Mouse (Mus musculus): ENCODE measurements around the gene Spc24. TPM values are rescaled to one million over a fixed set of nuclear protein-coding genes. Genes with fewer than 3 reads are reported as not detected.

The Spc24 gene
- 159 and 173 TPM in 2 replicates for polyA plus RNA-seq (2014; fragmentation: Nextera tagmentation; extraction: Ambion mirVana)

DNA sequence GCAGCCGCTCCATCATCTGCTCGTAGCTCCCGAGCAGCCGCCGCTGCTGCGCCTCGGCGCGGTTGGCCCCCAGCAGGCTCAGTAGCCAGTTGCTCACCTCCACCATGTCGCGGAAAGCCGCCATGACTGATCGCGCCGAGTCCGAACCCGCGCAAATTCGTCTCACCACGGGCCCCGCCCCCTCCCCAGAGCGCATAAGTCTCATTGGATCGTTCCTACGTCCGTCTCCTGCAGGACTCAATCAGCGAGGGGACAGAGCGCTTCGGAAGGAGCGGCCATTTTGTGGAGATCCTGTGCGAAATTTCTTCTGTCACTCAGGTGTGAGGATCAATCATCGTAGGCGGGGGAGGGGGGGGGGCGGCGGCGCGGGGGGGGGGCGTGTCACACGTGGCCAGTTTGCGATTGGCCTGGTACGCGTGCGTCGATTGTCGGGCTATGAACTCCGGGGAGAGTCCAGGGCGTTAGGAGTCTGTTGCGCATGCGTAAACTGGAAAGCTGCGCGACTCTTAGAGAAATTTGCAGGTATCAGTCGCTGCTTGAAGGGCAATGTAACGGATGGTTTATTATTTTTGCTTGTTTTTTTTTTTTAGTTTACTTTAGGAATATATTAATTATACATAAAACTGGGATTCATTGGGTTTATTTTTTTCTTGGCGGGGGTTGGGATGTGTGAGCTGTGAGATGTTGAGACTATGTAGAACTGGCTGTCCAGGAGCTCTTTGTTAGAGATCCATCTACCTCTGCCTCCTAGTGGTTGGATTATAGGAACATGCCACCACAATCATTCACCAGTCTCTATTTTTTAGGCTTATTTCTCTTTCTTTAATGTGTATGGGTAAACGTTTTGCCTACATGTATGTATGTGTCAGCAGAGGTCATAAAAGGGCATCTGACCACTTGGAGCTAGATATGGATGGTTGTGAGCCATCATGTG lies at the start of gene Spc24:
Spc24 (minus strand) TSS at position 149 of the 934 bp plus-strand sequence.
- Histone ChIP-seq H3K27ac (ENCODE audit: low read depth) (peak within 1 kb of the TSS; percentile 84), H3K9me3 (ENCODE audit: low read depth, low read length) (no peaks in the 10 kb centered on the region), H3K4me1 (ENCODE audit: insufficient read depth) (peaks cover 13% of the 10 kb centered on the region; the same call in 1 of the 2 replicates), H3K4me3 (ENCODE audit: low read depth, low read length) (peak within 1 kb of the TSS; percentile 92), H3K4me2 (peak within 1 kb of the TSS; percentile 79), H3K36me3 (ENCODE audit: insufficient read depth) (peaks cover 21% of the 10 kb centered on the region), H3K27me3 (ENCODE audit: insufficient read depth, low read length) (no peaks in the 10 kb centered on the region), H3K9ac (peak within 1 kb of the TSS; percentile 81)
- peak; percentile 63 for TF ChIP-seq CTCF (IDR thresholded peaks at IDR 0.05; ENCODE audit: low read depth)
- DNase-seq (peak; percentile 98), ATAC-seq (ENCODE audit: insufficient read depth) (peak; percentile 96)
- WGBS, result 1% methylated on average over 49 of the region's 54 CpGs

DNA sequence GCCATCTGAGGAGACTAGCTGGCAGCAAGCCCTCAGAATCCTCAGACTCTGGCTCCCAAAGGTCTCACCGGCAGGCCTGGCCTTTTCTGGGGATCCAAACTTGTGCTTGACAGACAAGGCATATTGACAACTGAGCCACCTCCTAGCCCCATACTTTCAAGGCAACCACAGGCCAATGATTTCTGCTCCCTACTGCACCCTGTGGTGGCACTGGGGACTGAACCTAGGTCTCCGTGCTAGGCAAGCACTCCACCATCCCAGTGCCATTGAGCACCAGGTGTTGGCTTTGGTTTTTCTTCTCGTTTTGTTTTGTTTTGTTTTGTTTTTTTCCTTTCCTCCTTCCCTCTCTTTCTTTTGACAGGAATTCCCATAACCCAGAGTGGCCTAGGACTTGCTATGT lies 48.5 kb upstream of the Spc24 start:
- peak; percentile 53 for TF ChIP-seq CTCF (IDR thresholded peaks at IDR 0.05; ENCODE audit: low read depth)
- no peaks in the 10 kb centered on the region for H3K9me3 ChIP-seq (ENCODE audit: low read depth, low read length)

DNA sequence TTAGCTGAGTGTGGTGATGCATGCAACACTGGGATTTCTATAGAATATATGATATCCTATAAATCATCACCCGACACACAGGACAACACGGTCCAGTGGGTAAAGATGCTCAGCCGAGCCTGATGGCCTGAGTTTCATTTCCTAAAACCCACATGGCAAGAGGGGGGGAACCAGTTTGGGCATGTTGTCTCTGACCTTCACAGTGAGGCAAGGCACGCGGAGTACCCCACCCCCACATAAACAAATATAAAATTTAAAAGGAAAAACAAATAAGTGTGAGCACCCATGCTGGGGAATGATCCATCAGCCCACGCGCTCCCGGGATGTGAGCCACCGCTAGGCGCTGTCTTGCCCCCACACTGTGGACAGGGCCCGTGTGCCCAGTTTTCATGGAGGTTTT lies 46.9 kb upstream of the Spc24 start:
- H3K27me3 ChIP-seq (ENCODE audit: insufficient read depth, low read length), result no peaks in the 10 kb centered on the region
- no peak overlapping the region for H3K27ac ChIP-seq (ENCODE audit: low read depth)
- no peak for DNase-seq
- peaks cover 31% of the 10 kb centered on the region; the same call in 1 of the 2 replicates for H3K36me3 ChIP-seq (ENCODE audit: insufficient read depth)
- no peaks in the 10 kb centered on the region for H3K4me1 ChIP-seq (ENCODE audit: insufficient read depth)
- ATAC-seq (ENCODE audit: insufficient read depth), result no peak
- H3K4me2 ChIP-seq, result no peak overlapping the region
- TF ChIP-seq CTCF (IDR thresholded peaks at IDR 0.05; ENCODE audit: low read depth), result no peak
- H3K9me3 ChIP-seq (ENCODE audit: low read depth, low read length), result no peaks in the 10 kb centered on the region
- WGBS, result 80% methylated on average over 11 of the region's 11 CpGs
- H3K9ac ChIP-seq, result no peak overlapping the region
- no peak overlapping the region for H3K4me3 ChIP-seq (ENCODE audit: low read depth, low read length)

More for the DNA sequence above, 48.5 kb upstream of the Spc24 start:
- H3K9ac ChIP-seq, result no peak overlapping the region
- H3K27me3 ChIP-seq (ENCODE audit: insufficient read depth, low read length), result no peaks in the 10 kb centered on the region
- WGBS, result 55% methylated on average over 3 of the region's 3 CpGs
- H3K4me2 ChIP-seq, result no peak overlapping the region
- no peak for DNase-seq
- peaks cover 40% of the 10 kb centered on the region for H3K36me3 ChIP-seq (ENCODE audit: insufficient read depth)
- H3K4me3 ChIP-seq (ENCODE audit: low read depth, low read length), result no peak overlapping the region
- no peak overlapping the region for H3K27ac ChIP-seq (ENCODE audit: low read depth)
- H3K4me1 ChIP-seq (ENCODE audit: insufficient read depth), result no peaks in the 10 kb centered on the region
- ATAC-seq (ENCODE audit: insufficient read depth), result no peak

DNA sequence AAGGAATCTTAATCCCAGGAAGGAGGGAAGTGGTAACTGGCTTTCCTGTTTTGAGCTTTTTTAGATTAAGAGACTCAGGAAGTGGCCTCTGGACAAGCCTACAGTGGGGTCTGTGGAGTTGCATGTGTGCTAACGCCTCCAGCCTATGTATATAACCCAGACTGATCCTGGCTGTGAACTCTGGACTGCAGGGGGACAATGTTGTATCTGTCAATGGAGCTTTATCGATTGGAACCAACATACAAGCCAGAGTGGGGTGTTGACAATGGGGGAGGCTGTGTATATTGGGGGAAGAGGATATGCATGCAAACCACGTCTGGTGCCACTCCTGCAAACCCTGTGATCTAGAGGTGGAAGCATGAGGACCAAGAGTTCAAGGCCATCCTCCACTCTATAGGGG lies 46.3 kb upstream of the Spc24 start:
- Histone ChIP-seq H3K27me3 (ENCODE audit: insufficient read depth, low read length) (no peaks in the 10 kb centered on the region), H3K27ac (ENCODE audit: low read depth) (no peak overlapping the region), H3K4me3 (ENCODE audit: low read depth, low read length) (no peak overlapping the region), H3K9ac (no peak overlapping the region), H3K36me3 (ENCODE audit: insufficient read depth) (peaks cover 34% of the 10 kb centered on the region; the same call in 1 of the 2 replicates), H3K9me3 (ENCODE audit: low read depth, low read length) (no peaks in the 10 kb centered on the region), H3K4me2 (no peak overlapping the region), H3K4me1 (ENCODE audit: insufficient read depth) (no peaks in the 10 kb centered on the region)
- DNase-seq (no peak), ATAC-seq (ENCODE audit: insufficient read depth) (no peak)
- 53% methylated on average over 3 of the region's 3 CpGs for WGBS
- no peak for TF ChIP-seq CTCF (IDR thresholded peaks at IDR 0.05; ENCODE audit: low read depth)

GRCm38 (mm10) chr9:21803986-21804644 lies 44.0 kb upstream of the Spc24 start:
- no peak overlapping the region for H3K9ac ChIP-seq

DNA sequence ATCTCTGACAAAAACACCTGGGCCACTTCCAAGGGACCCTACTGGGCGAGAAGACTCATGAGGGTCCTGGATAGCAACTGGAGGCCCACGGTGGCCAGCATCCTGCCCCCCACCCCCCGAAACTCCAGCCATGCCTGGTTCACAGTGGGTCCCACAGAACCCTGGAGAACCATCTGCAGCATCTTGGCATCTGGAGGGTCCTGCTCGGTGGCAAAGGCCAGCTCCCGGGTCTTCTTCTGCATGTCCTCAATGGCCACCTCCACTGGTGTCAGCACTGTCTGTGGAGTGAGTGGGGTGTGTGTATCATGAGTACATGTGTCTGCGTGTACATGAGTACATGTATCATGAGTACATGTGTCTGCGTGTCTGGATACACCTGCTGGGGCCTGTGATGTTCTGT lies 41.5 kb upstream of the Spc24 start:
- Histone ChIP-seq H3K9ac (no peak overlapping the region), H3K36me3 (ENCODE audit: insufficient read depth) (peaks cover 22% of the 10 kb centered on the region), H3K4me3 (ENCODE audit: low read depth, low read length) (no peak overlapping the region), H3K4me1 (ENCODE audit: insufficient read depth) (0 out of 2 replicates have a peak, but pooled peaks cover 7% of the 10 kb centered on the region), H3K27ac (ENCODE audit: low read depth) (no peak overlapping the region), H3K9me3 (ENCODE audit: low read depth, low read length) (no peaks in the 10 kb centered on the region), H3K27me3 (ENCODE audit: insufficient read depth, low read length) (no peaks in the 10 kb centered on the region), H3K4me2 (no peak overlapping the region)
- 89% methylated on average over 7 of the region's 7 CpGs for WGBS
- DNase-seq, result no peak
- no peak for TF ChIP-seq CTCF (IDR thresholded peaks at IDR 0.05; ENCODE audit: low read depth)
- ATAC-seq (ENCODE audit: insufficient read depth), result no peak

More at GRCm38 (mm10) chr9:21803986-21804644, 44.0 kb upstream of the Spc24 start:
- Histone ChIP-seq H3K9me3 (ENCODE audit: low read depth, low read length) (no peaks in the 10 kb centered on the region), H3K4me1 (ENCODE audit: insufficient read depth) (no peaks in the 10 kb centered on the region), H3K4me3 (ENCODE audit: low read depth, low read length) (no peak overlapping the region), H3K27ac (ENCODE audit: low read depth) (peak overlapping the region; percentile 76), H3K4me2 (peak overlapping the region; percentile 45), H3K36me3 (ENCODE audit: insufficient read depth) (peaks cover 26% of the 10 kb centered on the region), H3K27me3 (ENCODE audit: insufficient read depth, low read length) (no peaks in the 10 kb centered on the region)
- DNase-seq (peak; percentile 97), ATAC-seq (ENCODE audit: insufficient read depth) (peak; percentile 95)
- WGBS, result 22% methylated on average over 13 of the region's 13 CpGs
- TF ChIP-seq CTCF (IDR thresholded peaks at IDR 0.05; ENCODE audit: low read depth), result peak; percentile 99

- Histone ChIP-seq H3K4me2 (no peak overlapping the region), H3K4me1 (ENCODE audit: insufficient read depth) (0 out of 2 replicates have a peak, but pooled peaks cover 11% of the 10 kb centered on the region), H3K36me3 (ENCODE audit: insufficient read depth) (peaks cover 22% of the 10 kb centered on the region), H3K27me3 (ENCODE audit: insufficient read depth, low read length) (no peaks in the 10 kb centered on the region), H3K4me3 (ENCODE audit: low read depth, low read length) (no peak overlapping the region), H3K27ac (ENCODE audit: low read depth) (no peak overlapping the region), H3K9me3 (ENCODE audit: low read depth, low read length) (no peaks in the 10 kb centered on the region), H3K9ac (no peak overlapping the region)
- WGBS, result 78% methylated on average over 7 of the region's 7 CpGs
- no peak for TF ChIP-seq CTCF (IDR thresholded peaks at IDR 0.05; ENCODE audit: low read depth)
- DNase-seq, result no peak
- no peak for ATAC-seq (ENCODE audit: insufficient read depth)
These were observed 41.0 kb upstream of the Spc24 start for GRCm38 (mm10) chr9:21801121-21801520.

All from lung, embryonic 14.5 days (tissue).